ENCODE assay signal across 21 mouse cellular contexts in genomic region chr3:133357426-133357974, GRCm38 (mm10). TPM values are rescaled to one million over a fixed set of nuclear protein-coding genes. Genes with fewer than 3 reads are reported as not detected.
DNase-seq lines count a peak whose midpoint lies in the region; ATAC-seq and TF ChIP-seq lines count a peak whose summit lies in the region.
"Had no signal": no experiment of that assay in that cellular context is flagged by ENCODE, and none has a peak within 500 bp of the region (broad histone marks: within the 10 kb centered on the region; RNA-seq: fewer than 3 reads in every experiment).

No protein-coding gene starts in this region.

- 55% methylated on average over 6 of the region's 6 CpGs for WGBS in intestine, postnatal 0 days
- 18% methylated on average over 6 of the region's 6 CpGs for WGBS in limb, embryonic 13.5 days
- 77% methylated on average over 6 of the region's 6 CpGs for WGBS in hindbrain, embryonic 14.5 days

- H3K9ac ChIP-seq in ES-E14 (ENCODE audit: insufficient read depth, low read depth, low read length, poor library complexity, severe bottlenecking), result no peak overlapping the region
- no peak overlapping the region for H3K9ac ChIP-seq in intestine, postnatal 0 days (ENCODE audit: low read depth, low read length)
- no peak overlapping the region for H3K9ac ChIP-seq in limb, embryonic 13.5 days
- no peak overlapping the region for H3K9ac ChIP-seq in hindbrain, embryonic 14.5 days
- H3K9ac ChIP-seq: forebrain, embryonic 15.5 days; heart, embryonic 15.5 days; hindbrain, embryonic 13.5 days had no signal

- peak; percentile 63 for DNase-seq in ES-E14 (ENCODE audit: low read depth, low spot score)
- peak; percentile 58 for DNase-seq in forelimb bud, embryonic 11.5 days (ENCODE audit: low read depth, low spot score)
- no peak for DNase-seq in layer of hippocampus, adult 9-10 months (ENCODE audit: low spot score)
- no peak for DNase-seq in hindbrain, embryonic 14.5 days (ENCODE audit: low spot score)
- no peak for DNase-seq in left cerebral cortex, postnatal 14 days (ENCODE audit: low spot score in 2 of 2)
- DNase-seq: adrenal gland, adult 2 months; adrenal gland, postnatal 25 days; cerebellum, adult 18-20 months; cerebellum, adult 9-11 months; gastrocnemius, postnatal 10 days; heart, adult 2 months; heart, postnatal 14 days had no signal

- H3K4me2 ChIP-seq in intestine, postnatal 0 days (replicated peaks; ENCODE audit: low read depth), result no peak overlapping the region
- no peak overlapping the region for H3K4me2 ChIP-seq in limb, embryonic 13.5 days (replicated peaks)
- H3K4me2 ChIP-seq in hindbrain, embryonic 14.5 days (replicated peaks), result no peak overlapping the region
- H3K4me2 ChIP-seq: forebrain, embryonic 15.5 days; heart, embryonic 11.5 days; heart, embryonic 15.5 days; hindbrain, embryonic 13.5 days had no signal

- no peak overlapping the region; the same call in 1 of the 2 replicates for H3K27ac ChIP-seq in ES-E14 (ENCODE audit: insufficient read depth, low read depth, low read length, poor library complexity, severe bottlenecking)
- H3K27ac ChIP-seq in intestine, postnatal 0 days (ENCODE audit: low read depth, low read length), result no peak overlapping the region
- H3K27ac ChIP-seq in limb, embryonic 13.5 days, result no peak overlapping the region
- H3K27ac ChIP-seq in hindbrain, embryonic 14.5 days, result no peak overlapping the region
- H3K27ac ChIP-seq: embryonic facial prominence, embryonic 10.5 days; forebrain, embryonic 15.5 days; heart, adult 2 months; heart, embryonic 15.5 days; hindbrain, embryonic 13.5 days had no signal

- peak; percentile 65 for ATAC-seq in intestine, postnatal 0 days
- ATAC-seq in limb, embryonic 13.5 days (ENCODE audit: low FRiP score, low read depth), result peak; percentile 18; the same call in 1 of the 2 replicates
- ATAC-seq in hindbrain, embryonic 14.5 days (ENCODE audit: low FRiP score), result no peak
- ATAC-seq: forebrain, embryonic 15.5 days; inflammation-experienced regulatory T-cells, adult 6 months; Patski had no signal

- TF ChIP-seq CTCF in intestine, postnatal 0 days (IDR thresholded peaks at IDR 0.05; ENCODE audit: low read depth), result no peak

- intact Hi-C loops in left cerebral cortex, postnatal 14 days (cut with DNase I), result no loop called here

- peaks cover 2% of the 10 kb centered on the region for H3K36me3 ChIP-seq in ES-E14 (ENCODE audit: control insufficient read depth, insufficient read depth, low read length, poor library complexity, severe bottlenecking)
- H3K36me3 ChIP-seq in intestine, postnatal 0 days (ENCODE audit: control insufficient read depth, insufficient read depth), result peaks cover 4% of the 10 kb centered on the region; the same call in 1 of the 2 replicates
- H3K36me3 ChIP-seq in limb, embryonic 13.5 days, result peaks cover 6% of the 10 kb centered on the region; the same call in 1 of the 2 replicates
- H3K36me3 ChIP-seq in hindbrain, embryonic 14.5 days (replicated peaks; ENCODE audit: control insufficient read depth, insufficient read depth), result no peaks in the 10 kb centered on the region
- H3K36me3 ChIP-seq: forebrain, embryonic 15.5 days; heart, embryonic 15.5 days; hindbrain, embryonic 13.5 days had no signal

- in situ Hi-C loops in ES-E14 (cut with MboI; ENCODE audit: low sequenced_read_pairs in 2 of 2, unreplicated experiment in 2 of 2), result no loop called here

- H3K4me1 ChIP-seq in ES-E14 (ENCODE audit: control insufficient read depth in 2 of 2, insufficient read depth in 2 of 2, low read length in 2 of 2, poor library complexity in 1 of 2), result peaks cover 2% of the 10 kb centered on the region in 2 experiments; a peak in 2 of 4 replicates
- H3K4me1 ChIP-seq in intestine, postnatal 0 days (replicated peaks; ENCODE audit: control insufficient read depth, insufficient read depth, low read length), result no peaks in the 10 kb centered on the region
- peaks cover 22% of the 10 kb centered on the region for H3K4me1 ChIP-seq in limb, embryonic 13.5 days
- no peaks in the 10 kb centered on the region for H3K4me1 ChIP-seq in hindbrain, embryonic 14.5 days (replicated peaks; ENCODE audit: control insufficient read depth, insufficient read depth, low read length)
- H3K4me1 ChIP-seq: forebrain, embryonic 15.5 days; heart, embryonic 15.5 days had no signal

- H3K4me3 ChIP-seq in ES-E14 (ENCODE audit: insufficient read depth in 1 of 2, low read depth in 1 of 2, low read length in 2 of 2, poor library complexity in 1 of 2, severe bottlenecking in 1 of 2), result no peak overlapping the region
- no peak overlapping the region for H3K4me3 ChIP-seq in intestine, postnatal 0 days (ENCODE audit: low read depth, low read length)
- H3K4me3 ChIP-seq in limb, embryonic 13.5 days, result no peak overlapping the region
- H3K4me3 ChIP-seq in hindbrain, embryonic 14.5 days (replicated peaks; ENCODE audit: low read length), result no peak overlapping the region
- H3K4me3 ChIP-seq: embryonic facial prominence, embryonic 10.5 days; forebrain, embryonic 15.5 days; heart, adult 2 months; heart, embryonic 15.5 days; hindbrain, embryonic 13.5 days had no signal

- H3K9me3 ChIP-seq in ES-E14 (ENCODE audit: control insufficient read depth, insufficient read depth, low read depth, low read length), result no peaks in the 10 kb centered on the region
- H3K9me3 ChIP-seq in intestine, postnatal 0 days (ENCODE audit: control insufficient read depth), result no peaks in the 10 kb centered on the region
- H3K9me3 ChIP-seq in limb, embryonic 13.5 days, result no peaks in the 10 kb centered on the region
- H3K9me3 ChIP-seq in hindbrain, embryonic 14.5 days (ENCODE audit: control insufficient read depth, low read length), result no peaks in the 10 kb centered on the region
- H3K9me3 ChIP-seq: embryonic facial prominence, embryonic 10.5 days; forebrain, embryonic 15.5 days; heart, embryonic 15.5 days; hindbrain, embryonic 13.5 days had no signal

- H3K27me3 ChIP-seq in intestine, postnatal 0 days (replicated peaks; ENCODE audit: control insufficient read depth, insufficient read depth, low read length), result no peaks in the 10 kb centered on the region
- no peaks in the 10 kb centered on the region for H3K27me3 ChIP-seq in limb, embryonic 13.5 days
- no peaks in the 10 kb centered on the region for H3K27me3 ChIP-seq in hindbrain, embryonic 14.5 days (ENCODE audit: control insufficient read depth, insufficient read depth, low read length)
- H3K27me3 ChIP-seq: forebrain, embryonic 15.5 days; heart, embryonic 15.5 days; hindbrain, embryonic 13.5 days; Patski had no signal

TF ChIP-seq in ES-E14, 5 proteins besides CTCF, POLR2A, EP300 and RAD21:
- TF ChIP-seq HCFC1 (IDR thresholded peaks at IDR 0.05; ENCODE audit: borderline replicate concordance, insufficient read depth, low read length) (no peak), ZC3H11A (IDR thresholded peaks at IDR 0.05; ENCODE audit: borderline replicate concordance, low read depth, low read length) (no peak), MAFK (IDR thresholded peaks at IDR 0.05; ENCODE audit: insufficient read depth, low read depth, low read length) (no peak), ZNF384 (IDR thresholded peaks at IDR 0.05; ENCODE audit: low read depth, low read length) (no peak), CHD2 (IDR thresholded peaks at IDR 0.05; ENCODE audit: low read depth, low read length) (no peak)

RNA-seq across cellular contexts. Expression of gene Ppa2, which starts 47.6 kb away (rescaled TPM):
- 44.1 and 45.1 TPM in 2 replicates for total RNA-seq in ES-E14 (2012; rRNA removed)
- polyA plus RNA-seq in intestine, postnatal 0 days (2015; fragmentation: Nextera tagmentation; extraction: Ambion mirVana), result 111 and 115 TPM in 2 replicates
- 84.0 and 86.6 TPM in 2 replicates for polyA plus RNA-seq in limb, embryonic 13.5 days (2015; fragmentation: Nextera tagmentation; extraction: Ambion mirVana)
- polyA plus RNA-seq in hindbrain, embryonic 14.5 days (2014; fragmentation: Nextera tagmentation; extraction: Ambion mirVana), result 78.2 and 80.1 TPM in 2 replicates
- total RNA-seq in left cerebral cortex, postnatal 14 days (2021), result 10 to 100 TPM; 45.8 to 50.8 TPM

Comparison
In these comparisons a context has a peak if more than half of its experiments do, and no peak if none do; other contexts are left out.
1. DNase-seq: peak in ES-E14 (single experiment) and forelimb bud, embryonic 11.5 days (single experiment); none in layer of hippocampus, adult 9-10 months (single experiment), hindbrain, embryonic 14.5 days (single experiment) and left cerebral cortex, postnatal 14 days (0 of 2).